Mouse (Mus musculus) forebrain, embryonic 11.5 days (tissue): ENCODE data around the gene Nmnat1. TPM values are rescaled to one million over a fixed set of nuclear protein-coding genes. Genes with fewer than 3 reads are reported as not detected.

ENCODE experiments used
- ATAC-seq: fragments of 200-750 bp; cut with Nextera tagmentation; replicated peaks from 2 replicates; pipeline ENCODE4 v1.8.0; 2017; ENCODE audit warnings: moderate TSS enrichment; ENCODE audit not compliant: low FRiP score
- DNase-seq: peaks from one replicate; pipeline ENCODE4 v3.0.0-alpha.2; 2017; ENCODE audit warnings: low spot score
- H3K27ac ChIP-seq: fragments of 300-500 bp; sonication (generic); 2 replicates; pipeline ENCODE4 v1.5.1; 2014; ENCODE audit warnings: low read depth, low read length
- H3K27me3 ChIP-seq: fragments of 300-500 bp; sonication (generic); 2 replicates; pipeline ENCODE4 v1.6.1; 2014; ENCODE audit warnings: mild to moderate bottlenecking, low read length, mixed read lengths; ENCODE audit not compliant: control insufficient read depth, insufficient read depth
- H3K36me3 ChIP-seq: fragments of 300-500 bp; sonication (generic); 2 replicates; pipeline ENCODE4 v1.6.1; 2014; ENCODE audit warnings: mild to moderate bottlenecking, low read length, moderate library complexity, mixed read lengths; ENCODE audit not compliant: control insufficient read depth, insufficient read depth
- H3K4me1 ChIP-seq: fragments of 300-500 bp; sonication (generic); replicated peaks from 2 replicates; pipeline ENCODE4 v1.6.1; 2014; ENCODE audit warnings: low read length, mixed read lengths; ENCODE audit not compliant: control insufficient read depth, insufficient read depth
- H3K4me2 ChIP-seq: fragments of 300-500 bp; sonication (generic); 2 replicates; pipeline ENCODE4 v1.6.1; 2014; ENCODE audit warnings: low read depth, mild to moderate bottlenecking, low read length, moderate library complexity, mixed read lengths; ENCODE audit not compliant: severe bottlenecking
- H3K4me3 ChIP-seq: fragments of 300-500 bp; sonication (generic); 2 replicates; pipeline ENCODE4 v1.5.1; 2014; ENCODE audit warnings: low read depth, low read length
- H3K9ac ChIP-seq: fragments of 300-500 bp; sonication (generic); 2 replicates; pipeline ENCODE4 v1.6.1; 2014; ENCODE audit warnings: low read length
- H3K9me3 ChIP-seq: fragments of 300-500 bp; sonication (generic); 2 replicates; pipeline ENCODE4 v1.6.1; 2016; ENCODE audit warnings: low read length, mixed read lengths; ENCODE audit not compliant: control insufficient read depth
- WGBS: fragments of 180-500 bp; shearing (Covaris S2); extraction: QIAGEN DNeasy Blood & Tissue Kit; methylation state at CpG from one replicate; pipeline ENCODE4 v1.1.7; 2014; 5-methylcytosine and 5-hydroxymethylcytosine counted together
- polyA plus RNA-seq: library from polyadenylated mRNA; unstranded; fragments of >200 nt; fragmentation: Nextera tagmentation; extraction: Ambion mirVana; gene quantifications from 2 replicates; pipeline ENCODE4 v1.2.1, GENCODE M21; 2014

Nmnat1 gene
- polyA plus RNA-seq, result 17.3 and 19.5 TPM in 2 replicates

DNA sequence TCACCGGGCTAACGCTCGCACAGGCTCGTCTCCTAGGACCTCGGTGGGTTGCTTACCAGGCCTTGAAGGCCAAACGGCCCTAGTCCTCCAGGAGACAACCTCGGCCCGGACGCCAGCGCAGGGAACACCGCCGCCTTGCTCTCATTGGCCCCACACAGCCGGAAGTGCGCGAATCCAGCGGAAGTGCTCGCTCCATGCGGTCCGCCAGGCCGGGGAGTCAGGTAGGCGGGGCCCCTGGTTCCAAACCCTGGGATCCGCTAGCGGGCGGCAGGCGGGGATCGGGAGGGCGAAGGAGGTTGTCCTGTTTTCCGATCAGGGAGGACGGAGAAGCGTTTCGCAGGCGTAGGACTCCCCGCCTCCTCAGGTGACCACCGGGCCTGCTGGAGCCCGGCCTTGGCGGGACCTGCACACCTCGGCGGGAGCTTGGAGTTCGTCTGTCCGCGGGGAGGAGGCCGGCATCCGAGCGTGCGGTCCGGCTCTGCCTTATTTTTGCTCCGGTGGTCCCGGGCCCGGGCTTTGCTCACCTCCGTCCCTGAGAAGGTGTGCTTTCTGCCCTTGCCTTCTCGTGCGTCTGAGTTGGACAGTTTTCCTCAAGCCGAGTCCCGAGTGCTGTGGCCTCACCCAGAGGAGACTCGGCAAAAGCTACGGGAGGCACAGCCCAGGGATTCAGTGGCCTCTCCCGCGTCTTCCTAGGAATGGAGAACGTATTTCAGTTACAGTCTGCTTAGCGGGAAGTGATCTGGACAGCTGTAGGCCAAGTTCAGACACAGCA, at the start of gene Nmnat1, which contains the start of gene Lzic:
Gene Nmnat1, minus strand, starts transcription at position 150 of the 772 bp plus-strand sequence.
Gene Lzic, plus strand, starts transcription at position 177 of the 772 bp plus-strand sequence.
- Histone ChIP-seq H3K9me3 (no peaks in the 10 kb centered on the region), H3K27me3 (no peaks in the 10 kb centered on the region), H3K27ac (peak within 1 kb of the TSS; percentile 57; the same call in 1 of the 2 replicates), H3K4me2 (peak within 1 kb of the TSS; percentile 84), H3K4me3 (peak within 1 kb of the TSS; percentile 76), H3K4me1 (0 out of 2 replicates have a peak, but pooled peaks cover 4% of the 10 kb centered on the region), H3K36me3 (peaks cover 7% of the 10 kb centered on the region; the same call in 1 of the 2 replicates), H3K9ac (peak within 1 kb of the TSS; percentile 71)
- peak; percentile 98 for ATAC-seq
- under 1% methylated on average over 60 of the region's 60 CpGs for WGBS
- DNase-seq, result peak; percentile 98

DNA sequence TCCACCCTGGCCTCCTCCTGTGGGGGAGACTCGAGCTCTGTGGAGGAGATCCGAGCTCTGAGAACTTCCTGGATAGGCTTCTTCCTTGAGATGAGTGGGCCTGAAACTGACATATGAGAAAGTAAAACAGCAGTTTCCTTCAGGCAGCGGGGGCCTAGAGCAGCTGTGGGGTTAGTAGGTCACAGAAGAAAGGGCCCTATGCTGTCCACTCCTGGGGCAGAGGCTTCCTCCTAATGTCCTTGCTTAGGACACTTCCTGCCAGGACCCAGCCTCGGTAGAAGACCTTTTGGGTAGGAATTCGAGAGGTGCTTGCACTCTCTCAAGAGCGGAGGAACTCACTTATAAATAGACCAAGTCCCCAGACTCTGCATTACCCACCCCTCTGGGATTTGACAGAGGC, 44.7 kb upstream of the Nmnat1 start:
- ATAC-seq (no peak), DNase-seq (no peak)
- Histone ChIP-seq H3K9ac (no peak overlapping the region), H3K36me3 (no peaks in the 10 kb centered on the region), H3K4me1 (peaks cover 2% of the 10 kb centered on the region), H3K9me3 (no peaks in the 10 kb centered on the region), H3K27me3 (no peaks in the 10 kb centered on the region), H3K27ac (no peak overlapping the region), H3K4me3 (no peak overlapping the region), H3K4me2 (no peak overlapping the region)
- WGBS, result 87% methylated on average over 6 of the region's 6 CpGs

DNA sequence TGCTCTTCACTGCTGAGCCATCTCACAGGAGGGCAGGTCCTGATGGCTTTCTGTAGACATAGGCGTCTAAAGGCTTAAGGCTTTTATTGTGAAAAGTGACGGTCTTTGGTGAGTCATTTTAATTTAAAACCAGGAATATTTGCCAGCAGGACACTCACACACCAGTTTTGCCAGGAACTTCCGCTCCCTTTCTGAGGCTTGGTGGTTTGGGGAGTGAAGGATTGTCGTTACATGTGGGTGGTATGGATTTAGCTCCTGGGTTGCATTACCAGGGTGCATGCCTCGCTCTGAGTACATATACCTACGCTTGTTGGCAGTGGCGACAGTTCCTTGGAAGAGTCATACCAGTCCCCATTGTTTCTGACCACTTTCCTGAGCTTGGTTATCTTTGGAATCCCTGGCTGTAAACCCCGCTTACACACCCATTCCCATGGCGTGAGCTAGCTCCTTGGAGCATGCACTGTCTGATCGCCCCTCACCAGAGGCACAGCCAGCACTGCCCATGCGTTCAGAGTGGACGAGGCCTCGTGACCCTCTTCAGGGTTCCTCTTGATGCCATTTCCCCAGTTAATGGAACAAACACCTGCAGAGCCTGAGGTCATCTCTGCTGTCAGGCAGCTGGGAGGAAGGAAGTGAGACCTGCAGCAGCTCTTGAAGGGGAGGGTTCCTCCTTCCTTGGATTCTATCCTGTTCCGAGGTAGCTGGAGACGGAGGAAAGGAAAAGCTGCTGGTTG, 42.8 kb upstream of the Nmnat1 start:
- no peak for ATAC-seq
- 85% methylated on average over 15 of the region's 15 CpGs for WGBS

DNA sequence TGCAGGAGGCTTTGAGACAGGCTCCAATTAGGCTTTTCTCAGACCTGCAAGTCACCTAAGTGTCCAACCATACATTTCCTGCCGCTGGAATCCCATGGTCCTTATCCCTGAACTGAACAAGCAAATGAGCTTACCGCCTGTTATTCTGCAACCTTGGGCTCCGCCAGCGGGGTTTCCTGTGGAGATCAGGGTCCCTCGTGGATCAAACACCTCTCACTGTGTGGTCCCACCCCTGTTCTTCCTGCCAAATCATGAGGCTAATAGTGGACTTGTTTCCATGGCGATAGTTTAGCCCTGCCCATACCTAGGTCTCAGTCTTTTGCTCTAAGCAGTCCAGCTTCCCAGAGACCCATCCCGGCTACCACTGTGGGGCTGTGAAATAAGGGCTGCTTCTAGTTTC, 41.3 kb upstream of the Nmnat1 start:
- H3K9me3 ChIP-seq, result no peaks in the 10 kb centered on the region
- no peak overlapping the region for H3K4me2 ChIP-seq
- H3K27ac ChIP-seq, result no peak overlapping the region
- H3K9ac ChIP-seq, result no peak overlapping the region
- H3K27me3 ChIP-seq, result no peaks in the 10 kb centered on the region
- ATAC-seq, result 0 out of 2 replicates have a peak, but pooled peaks have one; percentile 44
- peaks cover 5% of the 10 kb centered on the region for H3K4me1 ChIP-seq
- H3K36me3 ChIP-seq, result no peaks in the 10 kb centered on the region
- no peak for DNase-seq
- WGBS, result 31% methylated on average over 7 of the region's 7 CpGs
- no peak overlapping the region for H3K4me3 ChIP-seq

More for the DNA sequence above, 42.8 kb upstream of the Nmnat1 start:
- peaks cover 5% of the 10 kb centered on the region for H3K4me1 ChIP-seq
- no peak overlapping the region for H3K4me2 ChIP-seq
- no peak overlapping the region for H3K27ac ChIP-seq
- no peaks in the 10 kb centered on the region for H3K9me3 ChIP-seq
- no peaks in the 10 kb centered on the region for H3K36me3 ChIP-seq
- no peaks in the 10 kb centered on the region for H3K27me3 ChIP-seq
- H3K9ac ChIP-seq, result no peak overlapping the region
- no peak for DNase-seq
- no peak overlapping the region for H3K4me3 ChIP-seq

DNA sequence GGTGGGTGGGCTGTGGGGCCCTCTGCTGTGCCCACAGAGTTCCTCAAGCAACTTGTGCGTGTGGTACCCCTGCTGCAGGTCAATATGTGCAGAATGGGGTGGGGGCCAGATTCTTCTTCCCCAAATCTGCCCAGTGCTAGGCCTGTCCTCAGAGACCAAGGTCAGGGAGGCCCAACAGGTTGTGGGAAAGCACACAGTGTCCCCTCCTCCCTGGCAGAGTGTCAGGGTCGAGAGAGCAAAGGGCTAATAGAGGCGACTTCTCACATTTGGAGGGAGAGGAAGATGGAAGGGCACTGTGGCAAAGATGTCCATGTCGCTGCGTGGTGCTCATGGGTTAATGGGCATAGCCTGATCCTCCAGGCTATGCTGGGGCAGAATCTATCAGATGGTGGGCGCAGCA, 40.8 kb upstream of the Nmnat1 start:
- Histone ChIP-seq H3K36me3 (no peaks in the 10 kb centered on the region), H3K4me3 (no peak overlapping the region), H3K4me1 (peaks cover 5% of the 10 kb centered on the region), H3K9ac (no peak overlapping the region), H3K9me3 (no peaks in the 10 kb centered on the region), H3K27ac (no peak overlapping the region), H3K27me3 (no peaks in the 10 kb centered on the region), H3K4me2 (no peak overlapping the region)
- DNase-seq (no peak), ATAC-seq (no peak)
- 69% methylated on average over 6 of the region's 6 CpGs for WGBS

DNA sequence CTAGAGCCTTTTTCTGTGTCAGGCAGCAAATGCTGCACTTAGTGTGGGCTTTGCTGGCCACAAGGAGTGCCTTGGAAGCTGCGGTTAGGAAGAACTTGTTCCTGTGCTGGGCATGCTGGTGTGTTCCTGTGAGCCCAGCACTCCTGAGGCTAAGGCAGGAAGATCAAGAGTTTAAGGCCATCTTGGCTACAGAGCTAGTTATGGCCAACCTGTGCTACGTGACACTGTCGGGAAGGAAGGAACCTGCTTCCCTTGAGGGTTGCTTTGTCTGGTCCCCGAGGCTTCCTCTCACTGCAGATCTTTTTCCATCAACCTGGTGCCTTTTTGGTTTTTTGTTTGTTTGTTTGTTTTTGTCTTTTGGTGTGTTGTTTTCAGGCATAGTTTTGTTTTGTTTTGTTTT, 40.2 kb upstream of the Nmnat1 start:
- Histone ChIP-seq H3K4me1 (peaks cover 5% of the 10 kb centered on the region), H3K36me3 (no peaks in the 10 kb centered on the region), H3K27me3 (no peaks in the 10 kb centered on the region), H3K9ac (no peak overlapping the region), H3K4me3 (no peak overlapping the region), H3K9me3 (no peaks in the 10 kb centered on the region), H3K27ac (no peak overlapping the region), H3K4me2 (no peak overlapping the region)
- ATAC-seq, result no peak
- 95% methylated on average over 4 of the region's 4 CpGs for WGBS
- no peak for DNase-seq

DNA sequence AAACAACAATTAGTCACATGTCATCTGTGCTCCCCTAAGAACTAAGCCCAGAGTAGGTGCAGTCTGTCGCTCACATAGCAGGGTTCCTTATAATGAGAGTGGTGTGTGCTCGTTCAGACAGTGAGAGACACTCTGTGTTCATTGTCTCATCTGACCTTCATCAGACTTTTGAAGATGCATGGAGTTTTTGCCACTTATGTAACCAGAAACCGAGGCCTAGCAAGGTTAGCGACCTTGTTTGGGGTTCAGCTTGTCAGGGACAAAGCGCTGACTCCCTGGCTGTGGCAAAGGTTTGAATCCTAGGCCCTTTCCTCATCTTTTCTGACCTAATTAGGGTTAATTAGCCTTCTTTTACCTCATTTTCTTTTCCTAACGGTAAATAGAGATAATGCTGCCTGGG, 39.0 kb upstream of the Nmnat1 start:
- Histone ChIP-seq H3K4me3 (no peak overlapping the region), H3K4me2 (no peak overlapping the region), H3K27me3 (no peaks in the 10 kb centered on the region), H3K36me3 (no peaks in the 10 kb centered on the region), H3K4me1 (peaks cover 9% of the 10 kb centered on the region), H3K9me3 (no peaks in the 10 kb centered on the region), H3K27ac (no peak overlapping the region), H3K9ac (no peak overlapping the region)
- no peak for ATAC-seq
- WGBS, result 48% methylated on average over 6 of the region's 6 CpGs
- DNase-seq, result no peak

DNA sequence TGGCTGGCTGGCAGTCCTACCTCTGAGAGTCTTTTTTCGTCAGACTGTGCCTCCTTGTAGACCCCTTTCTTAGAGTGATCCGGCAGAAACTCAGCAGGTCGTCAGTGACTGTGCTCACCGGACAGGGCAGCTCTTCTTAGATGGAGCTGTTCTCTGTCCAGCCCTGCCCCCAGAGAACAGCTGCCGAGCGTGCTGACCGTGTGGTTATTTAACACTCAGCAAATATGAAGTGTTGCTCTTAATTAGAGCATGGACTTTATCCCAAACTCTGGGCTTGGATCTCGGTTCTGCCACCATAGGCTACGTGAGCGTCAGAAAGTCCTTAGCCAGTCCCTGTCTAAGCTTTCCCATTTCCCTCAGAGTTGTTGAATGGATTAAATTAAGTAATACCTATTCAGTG, 36.3 kb upstream of the Nmnat1 start:
- Histone ChIP-seq H3K4me2 (no peak overlapping the region), H3K27me3 (no peaks in the 10 kb centered on the region), H3K36me3 (no peaks in the 10 kb centered on the region), H3K27ac (no peak overlapping the region), H3K9ac (no peak overlapping the region), H3K4me1 (peaks cover 13% of the 10 kb centered on the region), H3K4me3 (no peak overlapping the region), H3K9me3 (no peaks in the 10 kb centered on the region)
- DNase-seq, result no peak
- 75% methylated on average over 10 of the region's 10 CpGs for WGBS
- no peak for ATAC-seq
